Mouse (Mus musculus) left cerebral cortex, adult 9 months (tissue): ENCODE measurements around the gene Abraxas2.
A peak's percentile ranks its signal among the peaks of the same experiment; 100 is the strongest.

ENCODE experiments used
- DNase-seq, 2 experiments: peaks; one replicate each; pipeline ENCODE4 v3.0.0; 2022; ENCODE audit warnings: low spot score in 2 of 2

Gene Abraxas2

GRCm38 (mm10) chr7:132898234-132898633, 39.2 kb downstream of the Abraxas2 start:
- DNase-seq: no peak

- DNase-seq: no peak
Observed at GRCm38 (mm10) chr7:132900826-132901531, 42.0 kb downstream of the Abraxas2 start.

- DNase-seq: no peak
Observed at GRCm38 (mm10) chr7:132903796-132904195, 44.8 kb downstream of the Abraxas2 start.

GRCm38 (mm10) chr7:132921971-132922370, 62.9 kb downstream of the Abraxas2 start:
- no peak for DNase-seq

GRCm38 (mm10) chr7:132925227-132925626, 66.2 kb downstream of the Abraxas2 start:
- no peak for DNase-seq

- DNase-seq: no peak
Observed at GRCm38 (mm10) chr7:132927201-132927600, 68.2 kb downstream of the Abraxas2 start.

- DNase-seq: no peak
Observed at GRCm38 (mm10) chr7:132930055-132930454, 71.0 kb downstream of the Abraxas2 start.

GRCm38 (mm10) chr7:132930850-132931559, 72.0 kb downstream of the Abraxas2 start, which contains the start of gene Zranb1:
TSS of gene Zranb1 (plus strand) at chr7:132931142.
- DNase-seq: peak; percentile 95 to 99

GRCm38 (mm10) chr7:132931560-132932351, 72.7 kb downstream of the Abraxas2 start:
- DNase-seq: peak in 1 of 2 experiments; percentile 34

GRCm38 (mm10) chr7:132933331-132933730, 74.3 kb downstream of the Abraxas2 start:
- no peak for DNase-seq
